Mouse (Mus musculus): ENCODE measurements around the gene Prkn. TPM values are rescaled to one million over a fixed set of nuclear protein-coding genes. Genes with fewer than 3 reads are reported as not detected.

Gene Prkn
- polyA plus RNA-seq, 1 experiment from 2014 or later: 1.5 TPM

- no peak for ATAC-seq
Observed at GRCm38 (mm10) chr17:11319666-11320360, 479.6 kb downstream of the Prkn start.

GRCm38 (mm10) chr17:11332081-11332480 is 491.9 kb downstream of the Prkn start:
- no peak for ATAC-seq
- no peak overlapping the region for H3K27ac ChIP-seq
- H3K27me3 ChIP-seq (replicated peaks): no peaks in the 10 kb centered on the region
- no peaks in the 10 kb centered on the region for H3K36me3 ChIP-seq
- H3K9ac ChIP-seq: no peak overlapping the region
- no peak overlapping the region for H3K4me3 ChIP-seq (replicated peaks)
- 62% methylated on average over 8 of the region's 8 CpGs for WGBS
- H3K4me2 ChIP-seq (replicated peaks): no peak overlapping the region
- no peaks in the 10 kb centered on the region for H3K9me3 ChIP-seq
- no peaks in the 10 kb centered on the region for H3K4me1 ChIP-seq (replicated peaks)

More at GRCm38 (mm10) chr17:11319666-11320360, 479.6 kb downstream of the Prkn start:
- Histone ChIP-seq H3K4me3 (replicated peaks) (no peak overlapping the region), H3K36me3 (no peaks in the 10 kb centered on the region), H3K27me3 (replicated peaks) (no peaks in the 10 kb centered on the region), H3K9ac (no peak overlapping the region), H3K9me3 (no peaks in the 10 kb centered on the region), H3K27ac (no peak overlapping the region), H3K4me1 (replicated peaks) (no peaks in the 10 kb centered on the region), H3K4me2 (replicated peaks) (no peak overlapping the region)
- WGBS: 70% methylated on average over 7 of the region's 7 CpGs

GRCm38 (mm10) chr17:11333741-11334140 is 493.6 kb downstream of the Prkn start:
- Histone ChIP-seq H3K27me3 (replicated peaks) (no peaks in the 10 kb centered on the region), H3K27ac (no peak overlapping the region), H3K36me3 (no peaks in the 10 kb centered on the region), H3K9ac (no peak overlapping the region), H3K4me1 (replicated peaks) (no peaks in the 10 kb centered on the region), H3K9me3 (no peaks in the 10 kb centered on the region), H3K4me2 (replicated peaks) (no peak overlapping the region), H3K4me3 (replicated peaks) (no peak overlapping the region)
- 59% methylated on average over 3 of the region's 3 CpGs for WGBS
- ATAC-seq: no peak

- no peak overlapping the region for H3K4me2 ChIP-seq (replicated peaks)
- H3K27me3 ChIP-seq (replicated peaks): no peaks in the 10 kb centered on the region
- H3K4me3 ChIP-seq (replicated peaks): no peak overlapping the region
- H3K36me3 ChIP-seq: no peaks in the 10 kb centered on the region
- H3K9ac ChIP-seq: no peak overlapping the region
- WGBS: 42% methylated on average over 1 of the region's 1 CpGs
- no peaks in the 10 kb centered on the region for H3K9me3 ChIP-seq
- H3K4me1 ChIP-seq (replicated peaks): no peaks in the 10 kb centered on the region
- no peak for ATAC-seq
- H3K27ac ChIP-seq: no peak overlapping the region
Observed at GRCm38 (mm10) chr17:11336156-11336555, 496.0 kb downstream of the Prkn start.

- no peaks in the 10 kb centered on the region for H3K36me3 ChIP-seq
- no peak overlapping the region for H3K27ac ChIP-seq
- H3K9me3 ChIP-seq: no peaks in the 10 kb centered on the region
- H3K9ac ChIP-seq: no peak overlapping the region
- WGBS: 68% methylated on average over 4 of the region's 4 CpGs
- no peaks in the 10 kb centered on the region for H3K27me3 ChIP-seq (replicated peaks)
- no peak for ATAC-seq
- H3K4me1 ChIP-seq (replicated peaks): no peaks in the 10 kb centered on the region
- H3K4me2 ChIP-seq (replicated peaks): no peak overlapping the region
- H3K4me3 ChIP-seq (replicated peaks): no peak overlapping the region
Observed at GRCm38 (mm10) chr17:11340368-11340767, 500.2 kb downstream of the Prkn start.

- H3K4me3 ChIP-seq (replicated peaks): no peak overlapping the region
- no peak overlapping the region for H3K9ac ChIP-seq
- no peaks in the 10 kb centered on the region for H3K4me1 ChIP-seq (replicated peaks)
- 86% methylated on average over 1 of the region's 1 CpGs for WGBS
- H3K36me3 ChIP-seq: no peaks in the 10 kb centered on the region
- no peak for ATAC-seq
- H3K27me3 ChIP-seq (replicated peaks): no peaks in the 10 kb centered on the region
- H3K27ac ChIP-seq: no peak overlapping the region
- H3K4me2 ChIP-seq (replicated peaks): no peak overlapping the region
- no peaks in the 10 kb centered on the region for H3K9me3 ChIP-seq
Observed at GRCm38 (mm10) chr17:11346310-11346709, 506.1 kb downstream of the Prkn start.

- Histone ChIP-seq H3K27me3 (replicated peaks) (no peaks in the 10 kb centered on the region), H3K4me2 (replicated peaks) (no peak overlapping the region), H3K36me3 (no peaks in the 10 kb centered on the region), H3K27ac (no peak overlapping the region), H3K4me3 (replicated peaks) (no peak overlapping the region), H3K4me1 (replicated peaks) (no peaks in the 10 kb centered on the region), H3K9me3 (no peaks in the 10 kb centered on the region), H3K9ac (no peak overlapping the region)
- WGBS: 47% methylated on average over 1 of the region's 1 CpGs
- ATAC-seq: no peak
Observed at GRCm38 (mm10) chr17:11352778-11353552, 512.8 kb downstream of the Prkn start.

- Histone ChIP-seq H3K9ac (no peak overlapping the region), H3K27ac (no peak overlapping the region), H3K36me3 (no peaks in the 10 kb centered on the region), H3K27me3 (replicated peaks) (no peaks in the 10 kb centered on the region), H3K4me3 (replicated peaks) (no peak overlapping the region), H3K4me2 (replicated peaks) (no peak overlapping the region), H3K9me3 (no peaks in the 10 kb centered on the region), H3K4me1 (replicated peaks) (no peaks in the 10 kb centered on the region)
- 91% methylated on average over 4 of the region's 4 CpGs for WGBS
- ATAC-seq: no peak
Observed at GRCm38 (mm10) chr17:11353553-11353945, 513.4 kb downstream of the Prkn start.

- Histone ChIP-seq H3K4me1 (replicated peaks) (no peaks in the 10 kb centered on the region), H3K9ac (no peak overlapping the region), H3K4me3 (replicated peaks) (no peak overlapping the region), H3K27me3 (replicated peaks) (no peaks in the 10 kb centered on the region), H3K9me3 (no peaks in the 10 kb centered on the region), H3K4me2 (replicated peaks) (no peak overlapping the region), H3K27ac (no peak overlapping the region), H3K36me3 (no peaks in the 10 kb centered on the region)
- WGBS: 78% methylated on average over 7 of the region's 7 CpGs
- no peak for ATAC-seq
Observed at GRCm38 (mm10) chr17:11354348-11354747, 514.2 kb downstream of the Prkn start.

GRCm38 (mm10) chr17:11375461-11375860 is 535.3 kb downstream of the Prkn start:
- no peak for ATAC-seq
- Histone ChIP-seq H3K9me3 (no peaks in the 10 kb centered on the region), H3K36me3 (no peaks in the 10 kb centered on the region), H3K9ac (no peak overlapping the region), H3K27me3 (replicated peaks) (no peaks in the 10 kb centered on the region), H3K4me2 (replicated peaks) (no peak overlapping the region), H3K27ac (no peak overlapping the region), H3K4me1 (replicated peaks) (no peaks in the 10 kb centered on the region), H3K4me3 (replicated peaks) (no peak overlapping the region)
- 83% methylated on average over 2 of the region's 2 CpGs for WGBS

GRCm38 (mm10) chr17:11383364-11383962 is 543.3 kb downstream of the Prkn start:
- no peak overlapping the region for H3K9ac ChIP-seq
- no peaks in the 10 kb centered on the region for H3K36me3 ChIP-seq
- H3K27me3 ChIP-seq (replicated peaks): no peaks in the 10 kb centered on the region
- no peaks in the 10 kb centered on the region for H3K9me3 ChIP-seq
- H3K4me2 ChIP-seq (replicated peaks): no peak overlapping the region
- H3K4me3 ChIP-seq (replicated peaks): no peak overlapping the region
- H3K4me1 ChIP-seq (replicated peaks): no peaks in the 10 kb centered on the region
- WGBS: 90% methylated on average over 8 of the region's 8 CpGs
- no peak overlapping the region for H3K27ac ChIP-seq
- no peak for ATAC-seq

GRCm38 (mm10) chr17:11385246-11385645 is 545.1 kb downstream of the Prkn start:
- Histone ChIP-seq H3K9me3 (no peaks in the 10 kb centered on the region), H3K9ac (no peak overlapping the region), H3K4me2 (replicated peaks) (no peak overlapping the region), H3K4me3 (replicated peaks) (no peak overlapping the region), H3K27ac (no peak overlapping the region), H3K4me1 (replicated peaks) (no peaks in the 10 kb centered on the region), H3K27me3 (replicated peaks) (no peaks in the 10 kb centered on the region), H3K36me3 (no peaks in the 10 kb centered on the region)
- 80% methylated on average over 4 of the region's 4 CpGs for WGBS
- ATAC-seq: no peak
